Mouse (Mus musculus) ES-Bruce4 (cell line): ENCODE results near the gene Tnfrsf12a. TPM values are rescaled to one million over a fixed set of nuclear protein-coding genes. Genes with fewer than 3 reads are reported as not detected.

Source experiments
- H3K27ac ChIP-seq: 2 replicates; pipeline ENCODE4 v1.5.1; 2012; ENCODE audit warnings: low read length, inconsistent platforms; ENCODE audit not compliant: insufficient read depth
- H3K27me3 ChIP-seq: 2 replicates; pipeline ENCODE4 v1.6.1; 2012; ENCODE audit warnings: mild to moderate bottlenecking, low read length, inconsistent platforms; ENCODE audit not compliant: control insufficient read depth, poor library complexity, insufficient read depth, severe bottlenecking
- H3K36me3 ChIP-seq: 2 replicates; pipeline ENCODE4 v1.6.1; 2012; ENCODE audit warnings: inconsistent platforms, mild to moderate bottlenecking, low read length, moderate library complexity; ENCODE audit not compliant: control insufficient read depth, poor library complexity, insufficient read depth, severe bottlenecking
- H3K4me1 ChIP-seq: one replicate; pipeline ENCODE4 v1.8.1; 2011; ENCODE audit warnings: low read length; ENCODE audit not compliant: control insufficient read depth, insufficient read depth
- H3K4me3 ChIP-seq: 2 replicates; pipeline ENCODE4 v1.5.1; 2011; ENCODE audit warnings: low read depth, mild to moderate bottlenecking, low read length
- H3K9ac ChIP-seq: 2 replicates; pipeline ENCODE4 v1.6.1; 2012; ENCODE audit warnings: low read depth, mild to moderate bottlenecking, inconsistent platforms; ENCODE audit not compliant: poor library complexity, severe bottlenecking
- H3K9me3 ChIP-seq: replicated peaks from 2 replicates; pipeline ENCODE4 v1.6.1; 2012; ENCODE audit warnings: mild to moderate bottlenecking, low read length, inconsistent platforms; ENCODE audit not compliant: control insufficient read depth, poor library complexity, insufficient read depth, severe bottlenecking
- CTCF ChIP-seq: IDR thresholded peaks from one replicate; pipeline ENCODE4 v1.8.1; 2011; ENCODE audit warnings: low read depth, low read length
- EP300 ChIP-seq: IDR thresholded peaks from 2 replicates; pipeline ENCODE4 v1.6.1; 2011; ENCODE audit warnings: low read depth, low read length; ENCODE audit not compliant: insufficient read depth
- POLR2A ChIP-seq: IDR thresholded peaks from one replicate; pipeline ENCODE4 v1.8.1; 2011; ENCODE audit warnings: low read length; ENCODE audit not compliant: insufficient read depth
- polyA plus RNA-seq: library from polyadenylated mRNA; stranded (reverse); fragments of >200 nt; gene quantifications from 2 replicates; pipeline ENCODE4 v1.2.4, GENCODE M21; 2011; ENCODE audit warnings: low read depth; ENCODE audit not compliant: missing spikeins, insufficient read depth, insufficient read length

Tnfrsf12a gene
- polyA plus RNA-seq, 1 experiment: 51.7 TPM

- 0 out of 2 replicates have a peak, but pooled peaks cover 6% of the 10 kb centered on the region for H3K36me3 ChIP-seq
- peak overlapping the region; percentile 4; the same call in 1 of the 2 replicates for H3K9ac ChIP-seq
- H3K4me1 ChIP-seq: peaks cover 12% of the 10 kb centered on the region
- no peak overlapping the region for H3K27ac ChIP-seq
- peak overlapping the region; percentile 63 for H3K4me3 ChIP-seq
- H3K9me3 ChIP-seq: no peaks in the 10 kb centered on the region
- no peak for TF ChIP-seq CTCF
- TF ChIP-seq POLR2A: no peak
- TF ChIP-seq EP300: no peak
- no peaks in the 10 kb centered on the region for H3K27me3 ChIP-seq
Observed at GRCm38 (mm10) chr17:23683226-23683625, 6.0 kb upstream of the Tnfrsf12a start.

- H3K4me3 ChIP-seq: peak overlapping the region; percentile 63; the same call in 1 of the 2 replicates
- H3K36me3 ChIP-seq: 0 out of 2 replicates have a peak, but pooled peaks cover 6% of the 10 kb centered on the region
- H3K27me3 ChIP-seq: no peaks in the 10 kb centered on the region
- peaks cover 12% of the 10 kb centered on the region for H3K4me1 ChIP-seq
- H3K9ac ChIP-seq: no peak overlapping the region
- no peaks in the 10 kb centered on the region for H3K9me3 ChIP-seq
- no peak for TF ChIP-seq EP300
- H3K27ac ChIP-seq: no peak overlapping the region
Observed at GRCm38 (mm10) chr17:23682530-23682929, 5.3 kb upstream of the Tnfrsf12a start.

GRCm38 (mm10) chr17:23682092-23682491, 4.8 kb upstream of the Tnfrsf12a start:
- H3K9ac ChIP-seq: no peak overlapping the region
- TF ChIP-seq POLR2A (no peak), CTCF (no peak), EP300 (no peak)
- H3K4me1 ChIP-seq: peaks cover 12% of the 10 kb centered on the region
- peak overlapping the region; percentile 51; the same call in 1 of the 2 replicates for H3K27ac ChIP-seq
- no peaks in the 10 kb centered on the region for H3K27me3 ChIP-seq
- H3K9me3 ChIP-seq: no peaks in the 10 kb centered on the region
- H3K4me3 ChIP-seq: no peak overlapping the region
- 0 out of 2 replicates have a peak, but pooled peaks cover 6% of the 10 kb centered on the region for H3K36me3 ChIP-seq

GRCm38 (mm10) chr17:23681086-23681485, 3.8 kb upstream of the Tnfrsf12a start:
- H3K4me1 ChIP-seq: peaks cover 12% of the 10 kb centered on the region
- no peaks in the 10 kb centered on the region for H3K27me3 ChIP-seq
- no peak overlapping the region for H3K4me3 ChIP-seq
- H3K9me3 ChIP-seq: no peaks in the 10 kb centered on the region
- no peak overlapping the region for H3K9ac ChIP-seq
- H3K27ac ChIP-seq: 0 out of 2 replicates have a peak overlapping the region, but pooled peaks have one; percentile 51
- H3K36me3 ChIP-seq: 0 out of 2 replicates have a peak, but pooled peaks cover 6% of the 10 kb centered on the region
- TF ChIP-seq EP300: no peak
- no peak for TF ChIP-seq POLR2A
- no peak for TF ChIP-seq CTCF

GRCm38 (mm10) chr17:23680336-23680735, 3.1 kb upstream of the Tnfrsf12a start:
- Histone ChIP-seq H3K27me3 (no peaks in the 10 kb centered on the region), H3K27ac (no peak overlapping the region), H3K9ac (peak overlapping the region; percentile 38), H3K36me3 (0 out of 2 replicates have a peak, but pooled peaks cover 6% of the 10 kb centered on the region), H3K4me1 (peaks cover 14% of the 10 kb centered on the region), H3K9me3 (no peaks in the 10 kb centered on the region), H3K4me3 (peak overlapping the region; percentile 80)
- TF ChIP-seq EP300 (no peak), CTCF (no peak), POLR2A (no peak)

GRCm38 (mm10) chr17:23679127-23679835, 2.0 kb upstream of the Tnfrsf12a start, which contains the start of gene Cldn6:
Cldn6 (plus strand) TSS chr17:23679249.
- H3K4me1 ChIP-seq: peaks cover 13% of the 10 kb centered on the region
- H3K9ac ChIP-seq: peak within 1 kb of the TSS; percentile 38
- H3K4me3 ChIP-seq: peak within 1 kb of the TSS; percentile 80
- 0 out of 2 replicates have a peak, but pooled peaks cover 6% of the 10 kb centered on the region for H3K36me3 ChIP-seq
- H3K27me3 ChIP-seq: no peaks in the 10 kb centered on the region
- H3K27ac ChIP-seq: no peak within 1 kb of the TSS
- TF ChIP-seq CTCF (no peak), EP300 (peak; percentile 71), POLR2A (peak; percentile 94)
- H3K9me3 ChIP-seq: no peaks in the 10 kb centered on the region
